Mouse (Mus musculus) 3134 (cell line): ENCODE results near the gene 2610528J11Rik.
"Not testable (repeated sequence)": the region's sequence is repeated elsewhere in the genome, so short reads cannot be mapped to it uniquely, and the experiment has no call there.

Source experiments
- DNase-seq: peaks from one replicate; pipeline ENCODE4 v3.0.0-alpha.2; 2011; ENCODE audit warnings: low spot score; ENCODE audit not compliant: insufficient read length; ENCODE audit errors: extremely low read depth

2610528J11Rik gene

GRCm38 (mm10) chr4:118539904-118540303 lies 13.1 kb downstream of the 2610528J11Rik start:
- DNase-seq = no peak

GRCm38 (mm10) chr4:118542510-118543157 lies 15.8 kb downstream of the 2610528J11Rik start:
- DNase-seq = no peak

DNA sequence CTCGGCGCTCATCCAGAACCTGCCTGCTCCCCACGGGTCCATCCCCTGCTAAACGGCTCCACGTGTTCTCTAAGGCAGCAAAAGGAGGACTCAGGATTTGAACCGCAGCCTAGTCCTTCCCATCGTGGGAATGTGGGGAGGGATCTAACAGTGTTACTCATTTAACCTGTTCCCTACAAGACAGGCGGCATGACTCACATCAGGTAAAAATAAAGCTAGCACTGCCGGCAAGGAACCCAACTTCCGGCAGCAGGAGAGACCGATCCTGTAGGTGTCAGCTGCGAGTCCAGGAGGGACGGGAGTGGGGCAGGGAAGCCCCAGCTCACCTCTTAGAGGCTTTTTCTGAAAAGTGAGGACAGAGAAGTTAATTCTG lies 16.3 kb downstream of the 2610528J11Rik start:
- DNase-seq = no peak

DNA sequence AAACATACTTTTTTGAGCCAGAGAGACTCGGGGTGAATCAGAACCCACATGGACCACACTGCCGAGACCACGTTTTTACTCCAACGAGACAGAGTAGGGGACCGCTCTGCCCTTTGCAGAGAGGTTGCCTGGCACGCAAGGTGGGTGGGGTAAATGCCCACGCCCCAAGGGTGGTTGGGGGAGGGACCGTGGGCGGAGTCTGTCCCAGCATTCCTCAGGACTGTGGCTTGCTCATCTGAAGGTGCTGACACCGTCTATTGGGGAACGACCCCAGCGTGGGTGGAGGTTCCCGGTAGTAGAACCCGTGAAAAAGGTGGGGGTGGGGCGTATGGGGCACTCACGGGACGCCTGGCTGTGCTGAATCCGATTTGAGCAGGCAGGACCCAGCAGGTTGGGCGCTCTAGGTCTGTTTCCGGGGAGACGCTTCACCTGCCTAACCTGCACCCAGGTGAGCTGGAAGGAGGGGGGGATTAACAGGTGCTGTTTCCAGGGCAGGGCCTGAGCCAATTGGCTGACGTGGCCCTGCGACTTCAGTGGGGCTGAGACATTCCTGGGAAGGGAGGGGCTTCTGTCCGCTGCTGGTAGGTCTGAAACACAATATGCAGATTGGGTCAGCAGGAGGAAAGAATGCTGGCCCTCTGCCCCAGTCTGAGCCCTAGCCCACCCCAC lies 16.9 kb downstream of the 2610528J11Rik start, which contains the start of gene Tmem125:
TSS of gene Tmem125 (minus strand) at position 453 of the 669 bp plus-strand sequence.
- DNase-seq = peak; percentile 14

- DNase-seq = no peak
Observed at GRCm38 (mm10) chr4:118544441-118545127, 17.8 kb downstream of the 2610528J11Rik start.

- not testable (repeated sequence) for DNase-seq
Observed at GRCm38 (mm10) chr4:118547424-118548129, 20.8 kb downstream of the 2610528J11Rik start.

DNA sequence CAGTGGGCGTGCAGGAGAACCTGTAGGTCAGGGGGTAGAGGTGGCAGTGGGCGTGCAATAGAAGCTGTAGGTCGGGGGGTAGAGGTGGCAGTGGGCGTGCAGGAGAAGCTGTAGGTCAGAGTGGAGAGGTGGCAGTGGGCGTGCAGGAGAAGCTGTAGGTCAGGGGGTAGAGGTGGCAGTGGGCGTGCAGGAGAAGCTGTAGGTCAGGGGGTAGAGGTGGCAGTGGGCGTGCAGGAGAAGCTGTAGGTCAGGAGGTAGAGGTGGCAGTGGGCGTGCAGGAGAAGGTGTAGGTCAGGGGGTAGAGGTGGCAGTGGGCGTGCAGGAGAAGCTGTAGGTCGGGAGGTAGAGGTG lies 21.3 kb downstream of the 2610528J11Rik start:
- DNase-seq = peak; percentile 85

- DNase-seq = no peak
Observed at GRCm38 (mm10) chr4:118553039-118553649, 26.3 kb downstream of the 2610528J11Rik start.

DNA sequence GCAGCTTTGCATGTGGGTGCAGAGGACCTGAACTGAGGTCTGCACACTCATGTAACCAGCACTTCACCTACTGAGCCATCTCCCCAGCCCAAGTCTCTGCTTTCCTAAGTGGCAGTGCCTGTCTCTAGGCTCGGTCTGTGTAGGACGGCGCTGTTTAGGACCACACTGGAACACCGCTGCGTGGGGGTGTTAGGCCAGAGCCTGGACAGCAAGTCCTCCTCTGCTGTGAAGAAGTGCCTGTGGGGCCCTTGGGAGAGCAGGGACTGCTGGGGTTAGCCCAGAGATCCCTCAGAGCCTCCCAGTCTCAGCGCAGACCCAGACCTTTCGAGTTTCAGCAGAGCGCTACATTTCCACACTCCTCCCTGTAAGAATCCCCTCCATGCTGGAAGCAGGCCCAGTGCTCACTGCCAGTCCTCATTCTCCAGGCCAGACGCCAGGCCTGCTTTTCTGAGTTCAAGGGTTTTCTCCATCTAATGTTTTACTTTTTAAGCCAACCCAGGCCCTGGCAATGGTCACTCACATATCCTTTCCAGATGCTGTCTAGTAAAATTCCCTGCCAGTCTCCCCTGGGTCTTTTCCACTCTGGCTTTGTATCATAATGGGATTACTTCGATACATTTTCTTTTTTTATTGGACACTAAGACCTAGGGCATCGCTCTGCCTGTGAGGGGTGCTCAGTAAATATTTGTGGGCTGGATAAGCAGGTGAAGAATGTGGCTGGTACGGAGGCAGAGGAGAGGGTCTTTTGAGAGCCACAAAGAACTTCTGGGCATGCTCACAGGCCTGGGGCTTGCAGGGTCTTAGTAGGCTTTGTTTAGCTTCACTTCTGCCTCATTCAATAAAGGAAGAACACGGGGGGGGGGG lies 37.5 kb downstream of the 2610528J11Rik start:
- DNase-seq = no peak

- no peak for DNase-seq
Observed at GRCm38 (mm10) chr4:118564926-118565279, 38.1 kb downstream of the 2610528J11Rik start.

DNA sequence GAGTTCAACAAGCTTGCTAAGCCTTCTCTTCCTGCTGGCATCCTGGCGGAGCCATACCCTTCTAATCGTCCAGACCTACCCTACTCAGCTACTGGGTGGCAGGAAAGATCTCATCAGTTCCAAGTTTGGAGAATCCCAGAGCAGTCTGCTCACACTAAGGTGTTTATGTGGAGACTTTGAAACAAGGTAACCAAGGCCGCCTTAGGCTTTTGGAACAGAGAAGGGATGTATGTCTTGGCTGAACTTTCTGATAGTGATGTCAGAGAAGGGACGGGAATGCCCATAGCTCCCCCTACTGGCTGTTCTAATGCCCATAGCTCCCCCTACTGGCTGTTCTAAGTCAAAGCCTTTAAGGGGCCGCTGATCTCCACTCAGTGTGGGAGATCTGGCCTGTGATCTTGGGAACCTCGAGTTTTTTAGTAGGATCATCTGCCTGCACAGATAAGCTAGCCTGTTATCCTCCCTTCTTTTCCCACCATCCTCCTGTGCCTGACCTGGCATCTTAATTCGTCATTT lies 39.4 kb downstream of the 2610528J11Rik start:
- no peak for DNase-seq

GRCm38 (mm10) chr4:118568709-118569108 lies 41.9 kb downstream of the 2610528J11Rik start:
- DNase-seq = no peak

DNA sequence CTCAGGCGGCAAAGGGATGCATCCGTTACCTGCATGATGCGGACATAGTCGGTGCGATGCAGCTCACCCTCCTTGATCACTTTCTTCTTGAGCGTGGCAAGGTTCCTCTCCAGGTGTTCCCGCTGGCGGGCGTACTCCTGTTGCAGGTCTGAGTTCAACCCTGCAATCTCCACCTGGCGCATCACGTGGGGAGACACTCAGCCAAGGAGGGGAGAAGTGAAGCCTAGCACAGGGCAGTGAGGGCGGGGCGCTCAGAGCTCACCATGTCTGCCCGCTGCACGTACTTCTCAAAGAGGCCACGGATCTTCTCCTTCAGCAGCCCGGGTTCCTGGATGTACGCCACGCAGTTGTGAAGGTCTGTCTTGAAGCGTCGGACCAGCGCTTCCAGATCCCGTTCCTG lies 42.5 kb downstream of the 2610528J11Rik start:
- DNase-seq = no peak

DNA sequence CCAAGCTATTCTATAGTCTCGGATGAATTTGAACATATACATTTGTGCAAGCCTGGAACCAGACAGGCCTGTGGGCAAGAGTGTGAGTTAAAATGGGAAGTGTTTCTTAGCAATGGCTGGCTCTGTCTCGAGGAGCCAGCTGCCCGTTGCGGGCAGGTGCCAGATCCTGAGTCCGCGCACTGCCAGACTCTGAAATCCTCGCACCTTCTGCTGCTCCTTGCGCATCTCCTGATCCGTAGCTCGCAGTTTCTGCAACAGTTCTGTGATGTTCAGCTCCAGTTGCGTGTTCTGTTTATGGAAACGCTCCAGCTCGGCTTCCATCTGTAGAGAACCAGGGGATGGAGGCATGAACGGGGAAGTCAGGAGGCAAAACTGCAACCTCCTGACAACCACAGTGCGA lies 44.6 kb downstream of the 2610528J11Rik start:
- DNase-seq = no peak

DNA sequence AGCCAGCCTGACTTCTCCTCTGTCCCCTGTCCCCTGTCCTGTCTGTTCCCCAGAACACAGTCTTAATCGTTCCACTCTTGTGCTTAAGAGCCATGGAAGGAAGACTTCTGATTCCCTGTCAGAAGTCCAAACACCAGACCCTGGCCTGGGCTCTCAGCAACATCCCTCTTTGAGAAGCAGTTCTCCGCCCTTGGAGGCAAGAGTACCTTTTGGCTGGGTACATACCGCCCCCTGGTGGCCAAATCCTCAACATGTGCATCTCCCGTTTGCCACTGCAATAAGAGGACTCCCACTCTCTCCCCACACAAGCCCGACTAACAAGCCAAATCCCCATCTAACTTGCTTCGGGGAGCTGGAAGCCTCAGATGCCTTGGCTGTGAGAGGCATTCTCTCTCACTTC lies 49.3 kb downstream of the 2610528J11Rik start:
- no peak for DNase-seq

- no peak for DNase-seq
Observed at GRCm38 (mm10) chr4:118579313-118579712, 52.5 kb downstream of the 2610528J11Rik start.
